Mouse (Mus musculus): ENCODE data around the gene Tet3.

GRCm38 (mm10) chr6:83447031-83447430 is 11.9 kb downstream of the Tet3 start:
- TF ChIP-seq POLR2A (IDR thresholded peaks at IDR 0.05; ENCODE audit: low read depth, low read length) (no peak), CTCF (IDR thresholded peaks at IDR 0.05; ENCODE audit: extremely low read depth, insufficient read length, insufficient replicate concordance, low read depth, low read length) (no peak)
